28 mouse cellular contexts compared by ENCODE assay signal in genomic region chr3:103193186-103193585, GRCm38 (mm10). TPM values are rescaled to one million over a fixed set of nuclear protein-coding genes. Genes with fewer than 3 reads are reported as not detected.
A peak's percentile ranks its signal among the peaks of the same experiment; 100 is the strongest.
DNase-seq lines count a peak whose midpoint lies in the region; ATAC-seq and TF ChIP-seq lines count a peak whose summit lies in the region.
"Had no signal": no experiment of that assay in that cellular context is flagged by ENCODE, and none has a peak within 500 bp of the region (broad histone marks: within the 10 kb centered on the region; RNA-seq: fewer than 3 reads in every experiment).

No protein-coding gene starts in this region.

- H3K4me2 ChIP-seq in neural tube, embryonic 15.5 days, result no peak overlapping the region
- H3K4me2 ChIP-seq: embryonic facial prominence, embryonic 13.5 days; embryonic facial prominence, embryonic 15.5 days; forebrain, embryonic 12.5 days had no signal

- no peak for TF ChIP-seq RAD21 in MEL (IDR thresholded peaks at IDR 0.05; ENCODE audit: low read depth, low read length)

- H3K9ac ChIP-seq in ES-Bruce4 (ENCODE audit: low read depth, poor library complexity, severe bottlenecking) (no peak overlapping the region), MEL (ENCODE audit: control insufficient read depth, low read depth, low read length, poor library complexity, severe bottlenecking) (no peak overlapping the region)
- H3K9ac ChIP-seq in neural tube, embryonic 15.5 days (replicated peaks), result no peak overlapping the region
- H3K9ac ChIP-seq: embryonic facial prominence, embryonic 13.5 days; embryonic facial prominence, embryonic 15.5 days; forebrain, embryonic 12.5 days had no signal

- H3K27me3 ChIP-seq in ES-Bruce4 (ENCODE audit: control insufficient read depth, insufficient read depth, low read length, poor library complexity, severe bottlenecking) (no peaks in the 10 kb centered on the region), MEL (ENCODE audit: control insufficient read depth in 1 of 2, insufficient read depth in 2 of 2, low read length in 2 of 2) (no peaks in the 10 kb centered on the region)
- H3K27me3 ChIP-seq in neural tube, embryonic 15.5 days (replicated peaks), result no peaks in the 10 kb centered on the region
- H3K27me3 ChIP-seq: CH12.LX; embryonic facial prominence, embryonic 13.5 days; embryonic facial prominence, embryonic 15.5 days; forebrain, embryonic 12.5 days had no signal

- TF ChIP-seq CTCF in ES-Bruce4 (IDR thresholded peaks at IDR 0.05; ENCODE audit: low read depth, low read length) (no peak), MEL (IDR thresholded peaks at IDR 0.05 in 2 of 3, conservative IDR thresholded peaks at IDR 0.05 in 1 of 3; ENCODE audit: control insufficient read depth in 1 of 3, insufficient read depth in 1 of 3, low read depth in 2 of 3, low read length in 3 of 3, poor library complexity in 1 of 3, severe bottlenecking in 1 of 3) (no peak)

- no peak for ATAC-seq in neural tube, embryonic 15.5 days (ENCODE audit: low FRiP score)
- ATAC-seq: CD4-positive, CD25-positive, alpha-beta regulatory T cell, adult 4 months; forebrain, embryonic 14.5 days; forebrain, embryonic 16.5 days had no signal

- 80% methylated on average over 1 of the region's 1 CpGs for WGBS in neural tube, embryonic 15.5 days

- peaks cover 2% of the 10 kb centered on the region for H3K4me1 ChIP-seq in ES-Bruce4 (ENCODE audit: control insufficient read depth, insufficient read depth, low read length)
- peaks cover 2 to 6% of the 10 kb centered on the region in 2 experiments; a peak in 2 of 4 replicates for H3K4me1 ChIP-seq in MEL (ENCODE audit: control insufficient read depth in 1 of 2, insufficient read depth in 2 of 2, low read length in 2 of 2)
- H3K4me1 ChIP-seq in neural tube, embryonic 15.5 days, result no peaks in the 10 kb centered on the region
- H3K4me1 ChIP-seq: embryonic facial prominence, embryonic 13.5 days; embryonic facial prominence, embryonic 15.5 days; forebrain, embryonic 12.5 days had no signal

- peak; percentile 52 for DNase-seq in A20 (ENCODE audit: low read depth, low spot score)
- DNase-seq in MEL (ENCODE audit: low read depth, low spot score), result peak; percentile 37
- peak; percentile 62 for DNase-seq in ZHBTc4 (ENCODE audit: low read depth, low spot score)
- no peak for DNase-seq in urinary bladder, postnatal 14 days (ENCODE audit: low spot score)
- DNase-seq in adipocyte (ENCODE audit: low spot score), result no peak
- no peak for DNase-seq in adrenal gland, adult 8-10 months
- DNase-seq: adrenal gland, postnatal 10 days; adrenal gland, postnatal 25 days; B cell, adult 2 months; cerebellum, adult 11 months; cerebellum, adult 18-20 months; cerebellum, adult 8-10 months; cerebellum, adult 9-11 months; cerebellum, postnatal 14 days; cerebellum, postnatal 36 days; embryo, embryonic 11 days had no signal

- H3K4me3 ChIP-seq in ES-Bruce4 (ENCODE audit: low read depth, low read length) (no peak overlapping the region), MEL (ENCODE audit: control insufficient read depth in 1 of 2, insufficient read depth in 1 of 2, low read depth in 2 of 2, low read length in 2 of 2) (no peak overlapping the region)
- no peak overlapping the region for H3K4me3 ChIP-seq in neural tube, embryonic 15.5 days (replicated peaks)
- H3K4me3 ChIP-seq: embryonic facial prominence, embryonic 13.5 days; embryonic facial prominence, embryonic 15.5 days; erythroblast, embryonic 14.5 days; forebrain, embryonic 10.5 days; forebrain, embryonic 12.5 days had no signal

- H3K9me3 ChIP-seq in ES-Bruce4 (replicated peaks; ENCODE audit: control insufficient read depth, insufficient read depth, low read length, poor library complexity, severe bottlenecking) (peaks cover 25% of the 10 kb centered on the region), MEL (replicated peaks; ENCODE audit: insufficient read depth, low read length) (no peaks in the 10 kb centered on the region; the same call in 1 of the 2 replicates)
- H3K9me3 ChIP-seq in neural tube, embryonic 15.5 days (replicated peaks), result no peaks in the 10 kb centered on the region
- H3K9me3 ChIP-seq: embryonic facial prominence, embryonic 13.5 days; embryonic facial prominence, embryonic 15.5 days had no signal

- TF ChIP-seq EP300 in ES-Bruce4 (IDR thresholded peaks at IDR 0.05; ENCODE audit: insufficient read depth, low read depth, low read length) (no peak), MEL (IDR thresholded peaks at IDR 0.05; ENCODE audit: low read depth in 1 of 2, low read length in 2 of 2) (no peak)

- peak overlapping the region; percentile 85 for H3K27ac ChIP-seq in ES-Bruce4 (ENCODE audit: insufficient read depth, low read length)
- peak overlapping the region; percentile 31; the same call in 1 of the 2 replicates for H3K27ac ChIP-seq in MEL (ENCODE audit: control insufficient read depth, low read depth, low read length)
- no peak overlapping the region for H3K27ac ChIP-seq in neural tube, embryonic 15.5 days (replicated peaks)
- H3K27ac ChIP-seq: embryonic facial prominence, embryonic 13.5 days; embryonic facial prominence, embryonic 15.5 days; forebrain, embryonic 10.5 days; forebrain, embryonic 12.5 days had no signal

- H3K36me3 ChIP-seq in ES-Bruce4 (ENCODE audit: control insufficient read depth, insufficient read depth, low read length, poor library complexity, severe bottlenecking), result no peaks in the 10 kb centered on the region
- peaks cover 0 to 3% of the 10 kb centered on the region in 2 experiments; a peak in 2 of 4 replicates for H3K36me3 ChIP-seq in MEL (ENCODE audit: control insufficient read depth in 1 of 2, insufficient read depth in 2 of 2, low read length in 2 of 2)
- no peaks in the 10 kb centered on the region for H3K36me3 ChIP-seq in neural tube, embryonic 15.5 days
- H3K36me3 ChIP-seq: embryonic facial prominence, embryonic 13.5 days; embryonic facial prominence, embryonic 15.5 days; forebrain, embryonic 10.5 days; forebrain, embryonic 12.5 days; G1E had no signal

- TF ChIP-seq POLR2A in ES-Bruce4 (IDR thresholded peaks at IDR 0.05; ENCODE audit: insufficient read depth, low read length) (no peak), MEL (IDR thresholded peaks at IDR 0.05; ENCODE audit: control insufficient read depth in 1 of 2, insufficient read depth in 1 of 2, low read depth in 1 of 2, low read length in 2 of 2, poor library complexity in 1 of 2) (no peak)

- no peaks in the 10 kb centered on the region for H3K79me2 ChIP-seq in MEL (ENCODE audit: control insufficient read depth, insufficient read depth, low read length, poor library complexity)

TF ChIP-seq in MEL, 35 proteins besides CTCF, POLR2A, EP300 and RAD21:
- TF ChIP-seq ETS1 (IDR thresholded peaks at IDR 0.05; ENCODE audit: low read depth, low read length), result no peak
- TF ChIP-seq MAX (IDR thresholded peaks at IDR 0.05; ENCODE audit: low read length), result no peak

RNA-seq across cellular contexts. Expression of gene Bcas2, which starts 21.7 kb away (rescaled TPM):
- polyA plus RNA-seq in ES-Bruce4 (2011; ENCODE audit: insufficient read depth, insufficient read length, low read depth, missing spikeins) (186 and 192 TPM in 2 replicates), MEL (2012; ENCODE audit: insufficient read depth in 1 of 2, insufficient read length in 2 of 2, low read depth in 1 of 2, low replicate concordance in 2 of 2, missing spikeins in 1 of 2) (100 to 1,000 TPM in 1 of 2 experiments, not detected in 1; 166 TPM)
- 115 and 117 TPM in 2 replicates for total RNA-seq in MEL (2012; rRNA removed)
- polyA plus RNA-seq in neural tube, embryonic 15.5 days (2015; fragmentation: Nextera tagmentation; extraction: Ambion mirVana), result 196 and 199 TPM in 2 replicates
- 10 to 100 TPM; 52.7 to 73.4 (median 60.4) TPM for total RNA-seq in adrenal gland, adult 8-10 months (2022)

Comparison
In these comparisons a context has a peak if more than half of its experiments do, and no peak if none do; other contexts are left out.
1. DNase-seq: peak in A20 (single experiment), MEL (single experiment) and ZHBTc4 (single experiment); none in urinary bladder, postnatal 14 days (single experiment), adipocyte (single experiment) and adrenal gland, adult 8-10 months (single experiment).